Mouse (Mus musculus) megakaryocyte, adult 5-6 weeks (primary cell): Measurements from ENCODE around the gene Vmn2r65. TPM values are rescaled to one million over a fixed set of nuclear protein-coding genes. Genes with fewer than 3 reads are reported as not detected.

Source experiments
- ATAC-seq: 2 replicates; pipeline ENCODE4 v1.8.0; 2016; ENCODE audit warnings: mild to moderate bottlenecking, inconsistent platforms; ENCODE audit not compliant: poor library complexity, severe bottlenecking
- total RNA-seq, 2 experiments: library from RNA; stranded (forward) in 1 of 2; stranded (reverse) in 1 of 2; fragments of 153-499, 151-499 nt in 1 of 2; fragments of 221-1000, 200-1000 nt in 1 of 2; gene quantifications; 2 replicates each; pipeline versions ENCODE4 v1.2.3 to v1.2.4; 2015 to 2017

The Vmn2r65 gene
- total RNA-seq (2015), result not detected in 2 replicates
- not detected in 2 replicates for total RNA-seq (2017)

DNA sequence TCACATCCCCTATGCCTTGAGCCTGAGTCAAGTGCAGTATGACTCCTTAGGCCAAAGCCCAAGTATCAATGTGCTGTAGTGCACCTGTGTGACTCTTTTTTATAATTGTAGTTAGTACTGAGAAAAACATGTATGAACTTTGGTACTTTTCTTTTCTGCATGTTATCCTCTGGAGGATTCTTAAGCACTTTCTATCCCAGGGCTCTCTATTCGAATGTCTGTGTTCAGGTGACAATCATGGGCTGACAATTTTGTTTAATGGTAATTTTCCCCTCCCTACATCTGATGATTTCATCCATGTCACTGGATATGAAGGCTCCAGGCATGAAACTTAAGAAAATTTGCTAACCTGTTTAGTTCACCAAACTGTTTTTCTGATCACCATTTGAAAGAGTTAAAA lies at the start of gene Vmn2r65:
TSS of gene Vmn2r65 (minus strand) at position 101 of the 400 bp plus-strand sequence.
- ATAC-seq, result no peak

DNA sequence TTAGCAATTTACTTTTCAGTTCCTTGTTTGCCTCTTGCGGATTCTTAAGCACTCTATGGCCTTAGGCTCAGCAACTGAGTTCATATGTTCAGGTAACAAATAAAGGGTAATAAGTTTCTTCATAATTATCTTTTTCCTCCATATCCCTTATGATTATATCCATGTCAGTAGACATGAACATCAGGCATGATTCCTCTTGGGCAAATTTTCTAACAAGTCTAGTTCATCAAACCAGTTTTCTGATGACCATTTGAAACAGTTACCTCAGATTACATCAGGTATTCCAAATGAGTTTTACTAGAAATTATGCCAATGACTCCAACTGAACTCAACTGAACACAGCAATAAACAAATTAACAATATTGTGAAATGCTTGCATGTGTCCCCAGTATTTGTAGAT lies 48.3 kb upstream of the Vmn2r65 start, which contains the start of gene Vmn2r66:
TSS of gene Vmn2r66 (minus strand) at position 101 of the 400 bp plus-strand sequence.
- ATAC-seq, result no peak

DNA sequence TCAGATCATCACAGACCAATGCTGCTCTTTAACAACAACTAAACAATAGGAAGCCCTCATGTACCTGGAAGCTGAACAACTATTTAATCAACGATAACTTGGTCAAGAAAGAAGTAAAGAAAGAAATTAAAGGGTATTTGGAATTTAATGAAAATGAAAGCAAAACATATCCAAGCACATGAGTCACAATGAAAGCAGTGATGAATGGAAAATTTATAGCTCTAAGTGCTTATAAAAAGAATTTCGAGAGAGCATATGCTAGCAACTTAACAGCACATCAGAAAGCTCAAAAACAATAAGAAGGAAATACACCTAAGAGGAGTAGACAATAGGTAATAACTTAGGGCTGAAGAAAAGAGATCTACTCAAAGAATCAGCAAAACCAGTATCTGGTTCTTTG lies 32.8 kb upstream of the Vmn2r65 start:
- no peak for ATAC-seq

Other genes starting within 250 kb of the Vmn2r65 start
- not detected in 2 replicates for gene Olfr291, start 110.6 kb downstream of the Vmn2r65 start, total RNA-seq (2015)
- not detected in 2 replicates for gene Olfr291, start 110.6 kb downstream of the Vmn2r65 start, total RNA-seq (2017)
- gene Vmn2r66, start 48.2 kb upstream of the Vmn2r65 start, total RNA-seq (2015), result not detected in 2 replicates
- not detected in 2 replicates for gene Vmn2r66, start 48.2 kb upstream of the Vmn2r65 start, total RNA-seq (2017)
- not detected in 2 replicates for gene Vmn2r67, start 191.9 kb upstream of the Vmn2r65 start, total RNA-seq (2015)
- gene Vmn2r67, start 191.9 kb upstream of the Vmn2r65 start, total RNA-seq (2017), result not detected in 2 replicates